ENCODE assay signal across 8 mouse cellular contexts in genomic region chr12:8232679-8233078, GRCm38 (mm10). TPM values are rescaled to one million over a fixed set of nuclear protein-coding genes. Genes with fewer than 3 reads are reported as not detected.
A peak's percentile ranks its signal among the peaks of the same experiment; 100 is the strongest.
DNase-seq lines count a peak whose midpoint lies in the region; ATAC-seq lines count a peak whose summit lies in the region.

No protein-coding gene starts in this region.

- DNase-seq in hindbrain, embryonic 11.5 days (ENCODE audit: low spot score), result peak; percentile 17
- no peak for DNase-seq in hindbrain, embryonic 10.5 days (ENCODE audit: low spot score)
- peak; percentile 11 to 17 for DNase-seq in B cell, adult 2 months
- DNase-seq in R1 (ENCODE audit: low read depth, low spot score), result peak; percentile 25
- DNase-seq in kidney, postnatal 14 days, result peak; percentile 27
- no peak for DNase-seq in limb, embryonic 10.5 days (ENCODE audit: low spot score)
- DNase-seq in right cerebral cortex, postnatal 25 days, result no peak

- no peak overlapping the region for H3K4me3 ChIP-seq in hindbrain, embryonic 11.5 days (ENCODE audit: low read depth, low read length)
- H3K4me3 ChIP-seq in hindbrain, embryonic 10.5 days, result no peak overlapping the region
- H3K4me3 ChIP-seq in limb, embryonic 10.5 days, result no peak overlapping the region
- no peak overlapping the region for H3K4me3 ChIP-seq in forebrain, embryonic 13.5 days

- H3K27ac ChIP-seq in hindbrain, embryonic 11.5 days (ENCODE audit: low read depth, low read length), result no peak overlapping the region
- H3K27ac ChIP-seq in hindbrain, embryonic 10.5 days, result no peak overlapping the region
- no peak overlapping the region for H3K27ac ChIP-seq in limb, embryonic 10.5 days
- H3K27ac ChIP-seq in forebrain, embryonic 13.5 days, result no peak overlapping the region

- 85% methylated on average over 3 of the region's 3 CpGs for WGBS in hindbrain, embryonic 11.5 days
- WGBS in hindbrain, embryonic 10.5 days, result 81% methylated on average over 3 of the region's 3 CpGs
- WGBS in limb, embryonic 10.5 days, result 80% methylated on average over 3 of the region's 3 CpGs
- 79% methylated on average over 3 of the region's 3 CpGs for WGBS in forebrain, embryonic 13.5 days

- H3K4me2 ChIP-seq in hindbrain, embryonic 11.5 days (replicated peaks; ENCODE audit: low read depth, low read length), result no peak overlapping the region
- no peak overlapping the region for H3K4me2 ChIP-seq in forebrain, embryonic 13.5 days

- no peak overlapping the region for H3K9ac ChIP-seq in hindbrain, embryonic 11.5 days (ENCODE audit: low read depth, low read length)
- no peak overlapping the region for H3K9ac ChIP-seq in forebrain, embryonic 13.5 days

- no peaks in the 10 kb centered on the region for H3K9me3 ChIP-seq in hindbrain, embryonic 11.5 days (ENCODE audit: control insufficient read depth, low read length)
- H3K9me3 ChIP-seq in hindbrain, embryonic 10.5 days, result no peaks in the 10 kb centered on the region
- H3K9me3 ChIP-seq in limb, embryonic 10.5 days (replicated peaks), result no peaks in the 10 kb centered on the region
- H3K9me3 ChIP-seq in forebrain, embryonic 13.5 days (replicated peaks), result no peaks in the 10 kb centered on the region

- H3K4me1 ChIP-seq in hindbrain, embryonic 11.5 days (replicated peaks; ENCODE audit: control insufficient read depth, insufficient read depth, low read length), result no peaks in the 10 kb centered on the region
- no peaks in the 10 kb centered on the region for H3K4me1 ChIP-seq in hindbrain, embryonic 10.5 days (replicated peaks)
- H3K4me1 ChIP-seq in limb, embryonic 10.5 days, result no peaks in the 10 kb centered on the region
- H3K4me1 ChIP-seq in forebrain, embryonic 13.5 days, result no peaks in the 10 kb centered on the region

- ATAC-seq in hindbrain, embryonic 11.5 days (ENCODE audit: low FRiP score), result no peak
- no peak for ATAC-seq in forebrain, embryonic 13.5 days

- no peaks in the 10 kb centered on the region for H3K27me3 ChIP-seq in hindbrain, embryonic 11.5 days (ENCODE audit: control insufficient read depth, insufficient read depth, low read length)
- H3K27me3 ChIP-seq in hindbrain, embryonic 10.5 days (ENCODE audit: insufficient read depth, poor library complexity, severe bottlenecking), result no peaks in the 10 kb centered on the region
- H3K27me3 ChIP-seq in limb, embryonic 10.5 days (ENCODE audit: low read depth, poor library complexity, severe bottlenecking), result no peaks in the 10 kb centered on the region
- H3K27me3 ChIP-seq in forebrain, embryonic 13.5 days, result no peaks in the 10 kb centered on the region

- H3K36me3 ChIP-seq in hindbrain, embryonic 11.5 days (ENCODE audit: control insufficient read depth, insufficient read depth, low read length), result no peaks in the 10 kb centered on the region
- peaks cover 20% of the 10 kb centered on the region for H3K36me3 ChIP-seq in hindbrain, embryonic 10.5 days
- peaks cover 22% of the 10 kb centered on the region for H3K36me3 ChIP-seq in limb, embryonic 10.5 days
- H3K36me3 ChIP-seq in forebrain, embryonic 13.5 days (ENCODE audit: poor library complexity, severe bottlenecking), result peaks cover 13% of the 10 kb centered on the region

RNA-seq across cellular contexts. Expression of gene Ldah, which starts 24.8 kb away (rescaled TPM):
- 69.0 and 82.3 TPM in 2 replicates for polyA plus RNA-seq in hindbrain, embryonic 11.5 days (2014; fragmentation: Nextera tagmentation; extraction: Ambion mirVana)
- polyA plus RNA-seq in hindbrain, embryonic 10.5 days (2016; fragmentation: Nextera tagmentation; extraction: Ambion mirVana), result 62.1 and 66.5 TPM in 2 replicates
- 64.3 and 65.7 TPM in 2 replicates for polyA plus RNA-seq in limb, embryonic 10.5 days (2016; fragmentation: Nextera tagmentation; extraction: Ambion mirVana)
- polyA plus RNA-seq in forebrain, embryonic 13.5 days (2015; fragmentation: Nextera tagmentation; extraction: Ambion mirVana), result 78.7 and 84.7 TPM in 2 replicates

Comparison
In these comparisons a context has a peak if more than half of its experiments do, and no peak if none do; other contexts are left out.
1. DNase-seq: peak in hindbrain, embryonic 11.5 days (single experiment), B cell, adult 2 months (2 of 2), R1 (single experiment) and kidney, postnatal 14 days (single experiment); none in hindbrain, embryonic 10.5 days (single experiment), limb, embryonic 10.5 days (single experiment) and right cerebral cortex, postnatal 25 days (single experiment).